Mouse (Mus musculus) thymus, postnatal 25 days (tissue): ENCODE results near the gene Asic2.

Experiments
- DNase-seq: peaks from one replicate; pipeline ENCODE4 v3.0.0; 2022

The Asic2 gene

DNA sequence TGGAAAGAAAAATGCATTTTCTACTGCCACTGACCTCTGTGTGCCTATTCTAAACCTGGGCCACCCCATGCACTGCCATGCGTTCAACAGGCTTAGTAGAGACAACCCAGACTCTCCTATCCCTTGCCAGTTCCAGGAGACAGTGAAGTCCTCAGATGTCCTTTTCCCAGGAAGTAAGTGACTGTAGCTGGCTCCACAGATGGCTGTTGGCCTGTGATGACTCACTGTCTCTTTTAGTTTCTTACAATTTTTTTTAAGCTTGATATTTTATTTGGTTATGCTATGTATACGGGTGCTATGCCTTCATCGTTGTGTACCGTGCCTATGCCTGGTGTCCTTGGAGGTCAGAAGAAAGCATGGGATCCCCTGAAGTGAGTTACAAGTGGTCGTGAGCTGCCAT is 370.7 kb downstream of the Asic2 start:
- no peak for DNase-seq

DNA sequence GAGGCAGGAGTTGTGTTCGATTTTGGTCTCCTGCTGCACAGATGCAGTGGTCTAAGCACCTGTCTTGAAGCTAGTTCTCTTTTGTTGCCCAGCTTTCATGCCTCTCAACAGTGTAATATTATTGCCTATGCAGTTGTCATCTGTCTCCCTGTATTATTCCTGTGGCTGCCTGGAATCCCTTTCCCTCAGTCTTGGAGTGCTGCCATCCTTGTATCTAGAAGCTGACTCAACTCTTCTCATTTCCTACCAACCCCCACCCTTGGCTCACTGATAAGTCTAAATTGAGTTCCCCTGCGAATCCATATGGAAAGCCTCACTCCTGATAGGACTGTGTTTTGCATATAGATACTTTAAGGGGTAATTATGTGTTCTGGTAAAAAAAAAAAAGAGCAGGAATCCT is 373.0 kb downstream of the Asic2 start:
- no peak for DNase-seq

DNA sequence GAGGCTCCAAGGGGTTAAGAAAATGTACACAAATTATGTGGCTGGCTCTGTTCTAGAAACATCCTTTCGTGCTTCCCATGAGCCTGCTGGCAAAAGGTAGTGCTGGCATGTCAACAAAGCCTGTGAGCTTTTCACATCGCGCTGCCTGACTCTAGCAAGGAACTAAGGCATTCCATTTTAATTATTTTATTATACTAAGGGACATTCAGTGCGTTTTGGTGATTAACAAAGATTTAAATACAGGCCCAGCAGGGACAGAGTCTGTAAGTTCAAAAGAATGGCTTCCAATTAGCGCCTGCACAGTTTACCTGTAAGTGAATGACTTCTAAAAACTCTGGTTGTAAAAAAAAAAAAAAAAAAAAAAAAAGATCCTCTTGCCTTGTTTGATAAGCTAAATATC is 375.5 kb downstream of the Asic2 start:
- DNase-seq = no peak

DNA sequence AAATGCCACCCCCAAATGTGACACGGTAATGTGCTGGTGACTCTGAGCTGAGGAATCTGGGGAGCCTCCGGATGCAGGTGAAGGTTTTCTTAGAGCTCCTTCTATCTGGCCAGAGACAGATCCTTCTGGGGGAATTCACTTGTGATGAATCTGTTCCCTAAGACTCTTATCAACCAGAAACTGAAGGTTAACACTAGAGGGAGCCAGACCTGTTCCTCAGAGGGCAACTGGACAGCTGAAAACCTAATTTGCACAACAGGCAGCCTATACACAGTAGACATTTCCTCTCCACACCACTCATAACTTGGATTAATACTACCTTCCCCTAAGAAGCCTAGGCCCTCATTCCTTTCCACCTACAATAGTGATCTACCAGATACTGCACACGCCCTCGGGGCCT is 377.3 kb downstream of the Asic2 start:
- no peak for DNase-seq

DNA sequence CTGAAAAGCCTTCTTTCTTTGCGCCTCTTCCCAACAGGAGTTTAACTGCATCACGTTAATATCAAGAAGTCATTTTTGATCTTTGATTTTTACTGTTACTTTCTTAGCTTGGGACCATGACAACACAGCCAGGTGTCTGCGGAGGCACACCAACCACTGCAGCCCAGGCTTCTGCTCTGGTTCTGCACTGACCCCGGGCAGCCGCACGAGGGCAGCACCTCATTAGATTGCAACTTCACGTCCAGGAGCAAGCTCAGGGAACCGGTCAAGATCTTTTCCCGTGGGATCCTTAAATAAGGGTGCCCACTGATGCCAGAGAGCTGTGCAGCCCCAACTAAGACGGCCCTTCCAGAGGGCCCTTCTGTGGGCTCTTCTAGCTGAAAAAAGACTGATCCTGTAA is 379.6 kb downstream of the Asic2 start:
- peak; percentile 27 for DNase-seq

DNA sequence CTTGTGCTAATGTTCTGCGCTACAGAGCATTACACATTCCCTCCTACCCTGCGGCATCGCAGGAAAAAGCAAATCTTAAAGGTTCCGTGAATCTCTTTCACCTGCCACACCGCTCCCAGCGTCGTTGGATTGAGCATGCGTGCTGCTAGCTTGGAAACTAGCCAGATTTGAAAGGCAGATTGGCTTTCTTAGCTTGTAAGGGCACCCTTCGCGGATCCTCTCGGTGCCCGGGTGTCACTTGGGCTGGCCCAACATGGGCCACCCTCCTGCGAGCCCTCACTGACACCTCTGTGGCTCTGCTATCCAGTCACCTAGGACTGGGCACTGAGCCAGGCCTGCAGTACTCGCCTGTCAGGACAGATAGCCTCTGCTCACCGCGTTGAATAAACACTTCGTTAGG is 380.3 kb downstream of the Asic2 start:
- DNase-seq = no peak

DNA sequence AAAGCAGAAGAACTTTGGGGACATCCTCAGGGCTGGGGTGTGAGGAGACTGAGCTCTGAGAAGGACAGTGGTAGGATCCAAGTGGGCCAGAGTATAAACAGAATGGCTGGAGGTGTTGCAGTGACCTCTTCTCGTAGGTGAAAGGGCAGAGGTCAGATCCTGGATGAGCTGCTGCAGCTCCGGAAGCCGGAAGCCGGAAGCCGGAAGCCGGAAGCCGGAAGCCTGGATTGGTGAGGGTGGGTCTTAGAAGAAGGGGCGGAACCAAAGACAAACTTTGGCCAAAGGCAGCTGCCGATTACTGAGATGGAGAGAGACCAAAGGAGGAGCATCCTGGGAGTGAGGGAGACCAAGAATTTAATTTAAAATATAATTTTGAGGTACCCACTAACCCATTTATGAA is 381.1 kb downstream of the Asic2 start:
- no peak for DNase-seq

DNA sequence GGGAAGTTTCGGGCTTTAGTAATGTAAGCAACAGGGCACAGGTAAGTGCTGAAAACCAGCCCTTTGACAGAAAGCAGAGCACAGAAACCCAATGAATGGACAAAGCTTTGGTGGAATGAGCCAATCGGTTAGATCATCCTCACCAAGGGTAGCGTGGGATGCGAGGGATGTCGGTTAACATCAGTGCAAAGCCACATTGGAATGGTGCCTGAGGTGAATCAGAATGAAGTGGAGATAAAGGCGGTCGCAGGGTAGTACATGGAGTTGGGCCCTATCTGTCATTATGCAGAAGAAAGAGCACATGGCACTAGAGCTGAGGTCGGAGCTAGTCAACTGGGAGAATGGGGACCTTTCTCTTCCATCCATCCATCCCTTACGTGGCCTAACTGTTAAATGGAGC is 383.8 kb downstream of the Asic2 start:
- no peak for DNase-seq

DNA sequence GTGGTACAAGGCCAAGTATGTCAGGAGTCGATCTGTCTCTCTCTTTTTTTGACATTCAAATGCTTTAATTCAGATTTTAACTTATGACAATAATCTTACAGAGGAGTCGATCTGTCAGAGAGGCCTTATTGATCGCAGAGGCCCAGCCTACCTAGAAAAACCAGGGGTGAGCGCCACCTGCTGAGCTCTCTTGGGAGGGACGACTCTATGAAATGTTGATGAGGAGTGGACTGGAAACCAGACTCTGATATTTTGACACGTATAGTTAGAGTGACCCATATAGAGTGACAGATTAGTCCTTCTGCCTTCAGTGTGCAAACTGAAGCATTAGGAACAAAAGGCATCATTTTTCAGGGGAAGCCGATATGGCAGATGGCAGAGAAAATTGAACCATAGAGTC is 385.1 kb downstream of the Asic2 start:
- DNase-seq = no peak

DNA sequence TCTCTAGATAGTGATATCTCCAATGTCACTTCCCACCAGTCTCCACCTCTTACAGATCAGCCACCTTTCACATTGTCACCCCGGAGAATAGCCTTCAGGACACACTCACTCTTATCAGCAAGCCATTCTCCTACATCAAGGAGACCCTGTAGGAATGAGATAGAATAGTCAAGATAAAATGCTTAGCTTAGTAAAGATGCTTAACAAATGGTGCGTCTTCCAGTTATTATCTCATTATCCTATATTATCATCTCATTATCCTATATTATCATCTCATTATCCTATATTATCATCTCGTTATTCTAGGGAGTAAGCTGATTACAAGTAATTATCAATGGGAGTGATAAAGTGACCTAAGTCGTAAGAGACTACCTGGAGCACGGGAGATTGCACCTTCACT is 386.1 kb downstream of the Asic2 start:
- no peak for DNase-seq

DNA sequence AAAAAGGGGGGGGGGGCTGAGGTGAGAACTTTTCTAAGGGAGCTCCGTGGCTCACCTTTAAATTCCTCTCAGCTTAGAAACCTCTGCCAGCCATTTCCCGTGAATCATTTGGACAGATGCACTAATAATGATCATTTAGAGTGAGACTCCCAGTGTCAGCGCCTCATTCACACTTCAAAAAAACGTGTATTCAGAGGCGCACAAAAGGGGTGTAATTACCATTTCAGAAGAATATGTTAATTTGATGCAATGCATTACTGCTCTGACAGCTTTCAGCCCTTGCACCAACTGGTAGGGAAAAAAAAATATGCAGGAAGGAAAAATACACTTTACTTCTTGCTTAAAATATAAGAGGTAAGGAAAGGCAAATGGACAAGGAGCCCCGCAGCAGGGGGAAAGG is 388.5 kb downstream of the Asic2 start:
- DNase-seq = no peak

DNA sequence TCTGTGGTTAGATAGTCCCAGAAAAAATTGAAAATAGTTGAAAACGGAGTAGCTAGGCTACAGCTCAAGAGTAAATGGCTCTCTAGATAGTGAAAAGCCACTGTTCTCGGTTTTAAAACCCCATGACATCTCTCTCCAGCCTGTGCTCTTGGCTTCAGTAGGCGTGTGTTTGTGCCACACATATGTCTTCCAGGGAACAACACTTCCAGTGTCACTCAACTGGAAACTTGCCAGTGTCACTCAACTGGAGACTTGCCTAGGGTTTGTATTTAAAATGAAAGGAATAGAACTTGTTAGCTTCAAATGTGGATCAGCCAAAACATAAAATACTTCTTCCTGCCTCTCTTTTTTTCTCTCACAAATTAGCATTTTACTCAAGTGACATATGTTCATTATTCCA is 397.9 kb downstream of the Asic2 start:
- DNase-seq = no peak

DNA sequence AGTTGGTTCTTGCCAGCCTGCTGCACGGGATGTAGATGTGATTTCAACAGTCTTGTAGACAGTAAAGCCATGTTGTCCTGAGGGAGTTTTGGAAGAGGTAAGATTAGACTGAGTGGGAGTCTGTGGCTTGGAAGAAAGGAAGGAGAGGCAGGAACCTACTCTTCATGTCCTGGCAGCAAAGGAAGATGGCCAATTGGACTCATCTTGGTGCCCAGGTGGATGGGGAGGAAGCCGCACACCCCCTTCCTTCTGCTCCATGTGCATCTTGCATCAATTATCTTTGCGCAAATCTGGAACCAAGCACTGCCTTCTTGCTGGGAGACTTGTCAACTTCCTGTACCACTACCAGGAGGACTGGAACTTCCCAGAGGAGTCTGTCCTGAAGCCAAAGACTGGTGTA is 403.4 kb downstream of the Asic2 start:
- DNase-seq = no peak

DNA sequence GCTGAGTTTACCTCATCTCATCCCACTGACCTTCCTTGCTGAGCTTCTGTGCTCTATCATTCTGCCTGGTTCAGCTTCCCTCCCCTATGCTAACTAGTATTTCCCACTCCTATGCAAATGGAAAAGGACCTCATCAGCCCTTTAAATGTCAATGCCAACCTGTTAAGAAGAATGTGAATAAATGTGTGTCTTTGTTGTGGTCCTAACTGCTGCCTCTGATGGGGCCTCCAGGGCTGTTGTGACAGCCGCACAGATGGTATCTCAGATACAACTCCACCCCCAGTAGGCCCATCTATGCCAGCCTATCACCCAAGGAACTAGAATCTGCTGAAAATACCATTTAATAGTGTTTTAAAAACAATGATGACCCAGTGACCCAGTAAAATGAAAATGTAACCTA is 407.9 kb downstream of the Asic2 start:
- DNase-seq = no peak

DNA sequence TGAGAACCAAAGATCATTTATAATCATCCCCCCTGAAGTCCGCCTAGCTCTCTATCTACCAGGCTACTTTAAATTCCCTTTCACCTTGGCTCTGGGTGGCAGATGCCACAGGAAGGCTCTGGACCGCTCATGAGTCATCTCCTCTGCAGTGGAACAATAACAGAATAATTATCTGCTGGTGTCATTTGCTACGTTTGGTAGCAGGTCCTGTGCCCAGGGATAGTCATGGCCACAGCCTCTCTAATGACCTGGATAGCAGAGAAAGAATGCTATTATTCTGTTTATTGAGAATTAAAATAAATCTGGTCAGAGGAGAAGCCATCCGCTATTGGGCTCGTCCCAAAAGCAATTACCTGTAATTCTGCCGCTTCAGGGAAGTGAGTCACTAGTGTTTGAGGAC is 425.1 kb downstream of the Asic2 start:
- no peak for DNase-seq

DNA sequence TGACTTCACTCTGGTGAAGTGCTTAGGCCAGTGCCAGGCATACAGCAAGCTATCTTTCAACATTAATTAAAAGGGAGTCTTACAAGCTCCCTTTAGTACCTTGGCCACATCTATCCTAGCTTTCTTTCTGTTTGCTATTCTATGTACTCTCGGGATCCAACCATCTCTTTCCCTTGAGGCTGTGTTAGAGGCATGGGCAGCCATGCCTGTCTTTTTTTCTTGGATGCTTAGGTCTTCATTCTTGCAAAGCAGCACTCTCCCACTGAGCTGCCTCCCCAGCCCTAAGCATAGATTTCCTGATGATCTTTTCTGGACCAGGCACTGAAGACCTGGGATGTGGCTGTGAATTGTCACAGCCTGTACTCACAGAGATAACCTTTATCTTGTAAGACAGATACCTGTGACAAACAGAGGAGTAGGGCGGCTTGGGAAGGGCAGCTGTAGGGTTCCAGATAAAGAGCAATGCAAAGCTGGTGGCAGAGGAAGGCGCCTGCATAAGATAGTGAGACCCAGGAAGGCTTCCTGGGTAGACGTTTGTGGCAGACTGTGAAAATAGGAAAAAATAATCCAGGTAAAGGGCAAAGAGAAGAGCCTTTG is 433.0 kb downstream of the Asic2 start:
- no peak for DNase-seq

DNA sequence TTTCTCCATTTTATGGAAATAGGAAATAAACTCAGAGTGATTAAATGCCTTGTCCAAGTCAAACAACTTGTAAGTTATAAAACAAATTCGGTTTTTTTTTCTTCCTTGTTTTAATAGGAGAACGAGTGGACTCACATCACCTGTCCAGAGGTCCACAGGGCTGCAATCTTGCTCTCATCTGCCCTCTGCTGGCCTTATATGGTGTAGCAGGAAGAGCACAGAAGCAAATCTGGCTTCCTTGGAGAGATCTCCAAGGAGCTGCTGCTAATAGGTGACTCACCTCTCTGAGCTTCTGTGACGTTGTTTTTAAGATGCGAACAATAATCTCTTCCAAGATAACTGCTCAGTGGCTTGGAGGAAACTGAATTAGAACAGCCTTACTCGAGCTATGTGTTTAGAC is 433.6 kb downstream of the Asic2 start:
- DNase-seq = peak; percentile 7

DNA sequence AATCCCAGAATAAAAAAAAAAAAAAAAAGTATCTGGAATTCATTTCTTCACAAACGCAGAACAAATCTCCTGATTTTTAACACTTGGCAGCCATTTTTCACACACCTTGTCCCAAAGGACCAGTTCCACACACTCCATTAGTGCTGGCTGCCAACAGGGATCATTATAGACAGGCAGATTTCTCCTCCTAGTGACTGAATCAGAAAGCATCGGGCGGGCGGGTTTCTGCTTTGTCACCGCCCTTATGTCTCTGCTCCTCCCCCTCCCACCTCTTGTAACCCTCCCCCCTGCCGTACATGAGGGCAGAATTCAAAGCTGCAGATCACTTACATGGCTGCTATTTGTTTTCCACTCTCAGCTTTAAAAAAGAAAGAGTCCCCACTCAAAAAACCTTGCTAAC is 436.4 kb downstream of the Asic2 start:
- no peak for DNase-seq

DNA sequence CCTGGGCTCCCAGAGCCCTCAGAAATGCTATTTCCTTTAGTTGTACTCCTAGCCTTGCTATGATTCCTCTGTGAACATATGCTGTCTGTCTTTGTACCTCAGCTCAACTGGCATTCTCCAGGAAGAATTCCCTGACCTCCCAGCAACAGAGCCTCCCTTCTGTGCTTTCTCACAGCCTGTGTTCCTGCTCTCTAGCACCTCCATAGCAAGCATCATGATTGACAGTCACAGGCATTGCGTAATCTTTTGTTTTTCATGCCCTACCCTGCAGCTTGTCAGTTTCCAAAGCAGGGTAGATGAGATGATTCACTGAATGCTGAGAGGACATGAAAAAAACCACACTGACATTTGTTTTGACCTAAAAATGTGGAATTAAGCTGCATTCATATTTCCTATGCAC is 445.3 kb downstream of the Asic2 start:
- DNase-seq = no peak

DNA sequence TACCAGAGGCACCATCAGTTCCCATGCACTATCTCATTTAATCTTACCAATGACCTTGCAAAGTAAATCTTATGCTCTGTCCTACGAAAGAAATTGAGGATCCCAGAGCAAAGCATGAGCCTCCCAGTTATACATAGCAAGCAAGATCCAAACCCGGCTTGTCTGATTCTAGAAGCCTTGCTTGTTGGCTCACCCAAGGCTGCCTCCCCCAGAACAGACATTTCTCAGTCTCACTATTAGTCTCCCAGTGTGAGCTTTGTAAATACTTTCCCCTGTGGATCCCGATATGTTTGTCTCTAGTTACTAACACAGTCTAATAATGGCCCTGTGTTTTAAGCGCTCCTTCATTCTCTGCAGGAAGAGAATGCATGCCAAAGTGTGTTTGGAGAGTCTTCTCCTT is 446.4 kb downstream of the Asic2 start:
- no peak for DNase-seq

DNA sequence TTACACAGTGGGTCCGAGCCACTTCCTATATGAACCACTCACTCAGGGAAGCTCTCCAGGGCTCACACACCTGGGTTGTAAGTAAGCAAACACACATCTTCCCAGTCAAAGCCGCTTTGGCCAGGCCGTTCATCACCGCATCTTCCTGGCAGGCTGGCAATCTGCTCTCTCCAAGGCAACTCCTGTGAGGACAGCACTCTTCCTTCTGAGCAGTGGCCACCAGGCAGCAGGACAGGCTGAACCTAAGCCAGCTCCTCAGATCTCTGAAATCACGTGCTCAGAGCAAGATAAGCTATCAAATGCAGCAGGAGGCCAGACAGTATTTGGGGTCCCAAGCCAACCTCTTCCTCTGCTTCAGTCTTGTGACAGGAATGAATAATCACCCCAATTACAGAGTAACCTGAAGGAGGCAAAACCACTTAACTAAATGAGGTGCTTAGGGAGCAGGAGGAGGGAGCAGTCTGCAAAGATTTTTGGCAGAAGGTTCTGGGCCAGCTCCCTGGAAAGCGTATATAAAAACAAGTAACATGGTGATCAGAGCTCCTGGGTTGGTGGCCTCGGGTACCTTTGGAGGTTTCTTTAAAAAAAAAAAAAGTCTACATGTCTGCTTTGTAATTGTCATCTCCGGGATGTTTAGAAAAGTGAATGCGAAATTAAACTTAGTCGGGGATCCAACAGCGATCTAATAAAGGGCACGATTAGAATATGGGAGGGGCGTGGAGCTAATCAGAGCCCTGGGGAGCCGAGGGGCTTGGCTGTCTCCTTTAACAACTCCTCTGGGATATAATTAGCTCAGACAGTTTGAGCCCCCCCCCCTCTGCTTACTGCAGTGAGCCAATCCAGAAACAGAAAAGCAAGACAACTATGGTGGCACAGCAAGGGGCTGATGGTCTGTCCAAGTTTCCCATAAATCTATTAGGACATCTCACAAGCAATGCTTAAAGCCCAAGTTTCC is 450.0 kb downstream of the Asic2 start:
- DNase-seq = no peak

DNA sequence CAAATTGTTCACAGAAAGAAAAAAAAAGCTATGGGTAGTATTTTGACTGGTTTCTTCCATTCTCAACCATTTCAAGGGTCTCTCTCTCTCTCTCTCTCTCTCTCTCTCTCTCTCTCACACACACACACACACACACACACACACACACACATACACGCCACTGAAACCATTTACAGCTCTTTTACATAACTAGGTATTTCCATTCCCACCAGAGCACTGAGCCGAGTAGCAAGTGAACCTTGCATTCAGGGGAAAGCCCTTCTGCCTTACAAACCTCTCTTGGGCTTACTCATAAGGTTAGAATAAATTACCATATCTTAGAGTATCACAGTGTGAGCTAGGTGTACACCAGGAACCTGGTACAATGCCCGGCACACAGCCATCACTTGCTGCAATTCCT is 452.5 kb downstream of the Asic2 start:
- DNase-seq = no peak

DNA sequence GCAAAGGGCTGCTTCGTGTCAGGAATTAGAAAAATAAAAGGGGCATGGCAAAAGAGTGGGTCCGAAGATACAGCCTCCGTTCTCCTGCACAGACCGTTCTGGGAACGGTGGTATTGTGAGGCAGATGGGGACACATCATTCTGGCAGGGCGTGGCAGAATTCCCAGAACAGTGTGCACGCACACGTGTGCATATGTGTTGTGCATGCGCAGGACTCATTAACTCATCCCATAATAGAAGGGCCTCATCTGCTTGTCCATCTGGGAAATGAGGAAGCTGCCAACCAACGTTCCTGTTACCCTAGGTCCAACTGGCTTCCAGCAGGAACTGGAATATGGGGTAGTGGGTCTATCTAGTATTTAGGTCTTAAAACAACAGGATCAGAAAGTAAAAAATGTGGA is 455.8 kb downstream of the Asic2 start:
- DNase-seq = no peak

DNA sequence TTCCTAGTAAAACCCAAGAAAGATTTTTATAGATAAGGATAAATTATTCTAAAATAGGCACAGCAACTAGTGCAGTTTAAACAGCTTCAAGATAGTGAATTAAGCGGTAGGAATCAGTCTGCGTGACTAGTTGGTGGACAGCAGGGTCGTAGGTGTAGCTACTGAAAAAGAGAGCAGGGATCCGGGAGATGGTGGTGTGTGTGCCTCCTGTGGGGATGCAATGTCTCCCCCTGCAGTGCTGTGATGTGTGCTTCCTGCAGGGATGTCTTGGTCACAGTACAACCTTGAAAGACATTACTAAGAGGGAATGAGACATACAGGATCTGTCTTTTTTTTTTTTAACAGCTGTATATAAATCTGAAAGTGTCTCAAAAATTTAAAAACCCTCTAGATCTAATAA is 456.9 kb downstream of the Asic2 start:
- no peak for DNase-seq
